Mouse (Mus musculus): ENCODE data around the gene Slx4ip.
A peak's percentile ranks its signal among the peaks of the same experiment; 100 is the strongest.

Gene Slx4ip

GRCm38 (mm10) chr2:136947500-136947899, 56.5 kb downstream of the Slx4ip start:
- DNase-seq (ENCODE audit: low spot score in 2 of 2), result no peak

- no peak for DNase-seq (ENCODE audit: low spot score in 2 of 2)
Measured at GRCm38 (mm10) chr2:136947937-136948336, 56.9 kb downstream of the Slx4ip start.

GRCm38 (mm10) chr2:136952238-136952637, 61.2 kb downstream of the Slx4ip start:
- DNase-seq (ENCODE audit: low spot score in 2 of 2), result no peak

- no peak for DNase-seq (ENCODE audit: low spot score in 2 of 2)
Measured at GRCm38 (mm10) chr2:136955726-136956571, 64.9 kb downstream of the Slx4ip start.

- no peak for DNase-seq (ENCODE audit: low spot score in 2 of 2)
Measured at GRCm38 (mm10) chr2:136958697-136959096, 67.7 kb downstream of the Slx4ip start.

- DNase-seq (ENCODE audit: low spot score in 2 of 2), result no peak
Measured at GRCm38 (mm10) chr2:136975774-136976173, 84.8 kb downstream of the Slx4ip start.

GRCm38 (mm10) chr2:136979056-136979772, 88.2 kb downstream of the Slx4ip start:
- DNase-seq (ENCODE audit: low spot score in 2 of 2), result no peak

- DNase-seq (ENCODE audit: low spot score in 2 of 2), result no peak
Measured at GRCm38 (mm10) chr2:136981062-136981879, 90.3 kb downstream of the Slx4ip start.

DNA sequence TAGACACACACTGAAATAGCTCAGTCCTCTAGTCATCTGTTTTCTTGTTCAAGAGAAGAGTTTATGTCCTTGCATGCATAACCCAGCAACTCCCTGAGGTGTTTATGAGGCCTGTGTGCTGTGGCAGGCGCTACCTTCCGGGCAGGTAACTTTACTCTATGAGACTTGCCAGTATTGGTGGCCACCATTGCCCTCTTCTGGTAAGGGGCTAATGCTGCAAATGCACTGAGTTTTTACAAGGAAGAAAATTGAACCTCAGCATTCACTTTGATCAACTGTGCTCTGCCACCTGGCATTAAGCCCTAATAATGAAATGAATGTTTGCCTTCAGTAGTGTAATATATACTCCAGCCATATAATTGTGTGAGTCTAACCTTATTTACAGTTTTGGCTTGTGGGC, 92.9 kb downstream of the Slx4ip start:
- no peak for DNase-seq (ENCODE audit: low spot score in 2 of 2)

DNA sequence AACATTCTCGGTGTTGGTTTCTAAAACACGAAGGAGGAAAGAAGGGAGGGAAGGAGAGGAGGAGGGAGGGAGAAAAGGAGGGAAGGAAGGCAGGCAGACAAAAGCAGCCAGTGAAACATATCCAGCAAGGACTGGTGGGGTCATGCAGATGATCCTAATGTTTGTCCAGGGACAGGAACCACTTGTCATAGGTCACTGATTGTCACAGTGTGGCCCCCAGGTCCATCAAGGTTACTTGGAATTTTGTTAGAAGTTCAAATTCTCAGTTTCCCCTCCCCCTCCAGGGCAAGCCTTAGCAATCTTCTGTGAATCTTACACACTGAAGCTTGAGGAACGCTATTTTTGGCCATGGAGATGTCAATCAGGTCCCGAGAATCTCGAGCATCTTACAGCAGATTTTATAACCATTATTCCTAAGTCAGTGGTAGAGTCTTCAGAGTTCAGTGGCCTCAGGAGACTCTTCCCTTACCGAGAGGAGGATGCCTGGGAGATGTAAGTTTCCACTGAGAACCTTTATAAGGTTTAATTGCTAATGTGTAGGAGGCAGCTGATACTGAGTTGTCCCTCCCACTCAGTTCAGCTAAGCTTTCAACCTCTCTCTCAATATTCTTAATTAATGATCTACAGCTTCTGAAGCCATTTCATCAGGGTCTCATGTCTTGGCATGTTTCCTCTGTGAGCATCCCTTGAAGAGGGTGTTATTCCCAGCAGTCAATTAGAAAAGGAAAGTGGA, 95.1 kb downstream of the Slx4ip start:
- no peak for DNase-seq (ENCODE audit: low spot score in 2 of 2)

DNA sequence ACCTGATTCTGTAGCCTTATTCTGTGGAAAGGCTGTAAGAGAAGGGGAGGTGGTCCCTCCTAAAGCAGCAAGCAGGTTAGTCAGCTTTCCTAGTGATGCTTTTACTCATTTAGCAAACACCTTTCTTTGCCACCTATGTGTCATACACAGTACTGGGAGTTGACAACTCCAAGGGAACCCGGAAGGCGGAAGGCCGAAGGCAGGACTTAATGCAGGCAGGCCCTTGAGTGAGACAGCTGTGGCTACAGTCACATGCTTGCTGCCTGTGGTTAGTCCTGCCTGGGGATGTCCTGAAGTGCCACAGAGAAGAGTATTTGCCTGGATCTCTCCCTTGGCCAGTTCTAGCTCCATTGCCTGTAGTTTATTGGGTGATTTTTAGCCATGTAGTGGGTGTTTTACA, 102.1 kb downstream of the Slx4ip start:
- DNase-seq (ENCODE audit: low spot score in 2 of 2), result no peak

DNA sequence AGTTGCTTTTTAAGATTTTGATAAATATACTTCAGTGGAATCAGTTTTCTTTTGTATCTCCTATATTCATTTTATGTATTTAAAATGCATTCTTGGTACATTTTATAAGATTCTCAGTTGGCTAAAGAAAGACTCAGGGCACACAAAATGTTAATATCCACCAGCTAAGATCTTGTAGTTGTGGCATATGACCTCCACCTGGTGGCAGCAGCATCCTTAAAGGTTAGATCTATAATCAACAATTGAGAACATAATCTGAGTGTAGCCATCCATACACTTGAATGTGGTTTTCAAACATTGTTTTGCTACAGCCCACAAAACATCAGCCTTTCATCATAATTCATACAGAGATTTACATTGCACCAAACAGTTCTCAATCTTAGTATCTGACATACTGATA, 106.1 kb downstream of the Slx4ip start:
- DNase-seq (ENCODE audit: low spot score in 2 of 2), result peak in 1 of 2 experiments; percentile 12

DNA sequence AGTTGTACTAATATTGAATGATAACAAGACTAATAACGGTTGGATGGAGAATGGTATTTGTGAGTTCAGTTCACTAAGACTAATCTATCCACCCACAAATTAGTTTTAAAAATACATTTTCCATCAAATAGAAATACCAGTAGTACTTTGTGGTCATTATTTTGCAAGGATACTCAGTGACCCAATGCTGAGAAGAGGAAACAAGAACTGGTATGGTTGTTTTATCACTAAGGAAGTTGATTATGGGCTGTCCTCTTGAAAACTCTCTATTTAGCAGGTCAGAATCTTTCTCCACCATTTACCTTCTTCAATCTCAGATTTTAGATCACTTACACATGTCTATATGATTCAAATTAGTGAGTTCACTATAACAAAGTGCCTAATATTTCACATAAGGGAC, 111.0 kb downstream of the Slx4ip start:
- no peak for DNase-seq (ENCODE audit: low spot score in 2 of 2)

DNA sequence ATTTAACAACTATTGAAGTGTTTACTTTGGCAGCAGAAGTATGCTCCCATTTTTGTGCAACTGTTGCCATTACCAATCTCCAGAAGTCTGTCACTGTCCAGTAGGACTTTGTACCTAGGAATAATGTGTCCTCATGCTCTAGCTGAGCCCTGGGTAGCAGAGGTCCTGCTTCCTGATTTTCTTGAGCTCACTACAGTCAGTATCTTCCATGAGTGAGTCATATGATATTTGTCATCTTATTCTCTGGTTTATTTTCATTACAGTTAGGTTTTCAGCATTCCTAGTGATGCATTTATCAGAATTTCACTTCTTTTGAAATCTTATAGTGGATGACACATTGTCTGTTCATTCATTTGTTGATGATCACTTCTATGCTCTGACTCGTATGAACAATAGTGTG, 115.6 kb downstream of the Slx4ip start:
- no peak for DNase-seq (ENCODE audit: low spot score in 2 of 2)

GRCm38 (mm10) chr2:137011980-137012379, 121.0 kb downstream of the Slx4ip start:
- DNase-seq (ENCODE audit: low spot score in 2 of 2), result no peak

DNA sequence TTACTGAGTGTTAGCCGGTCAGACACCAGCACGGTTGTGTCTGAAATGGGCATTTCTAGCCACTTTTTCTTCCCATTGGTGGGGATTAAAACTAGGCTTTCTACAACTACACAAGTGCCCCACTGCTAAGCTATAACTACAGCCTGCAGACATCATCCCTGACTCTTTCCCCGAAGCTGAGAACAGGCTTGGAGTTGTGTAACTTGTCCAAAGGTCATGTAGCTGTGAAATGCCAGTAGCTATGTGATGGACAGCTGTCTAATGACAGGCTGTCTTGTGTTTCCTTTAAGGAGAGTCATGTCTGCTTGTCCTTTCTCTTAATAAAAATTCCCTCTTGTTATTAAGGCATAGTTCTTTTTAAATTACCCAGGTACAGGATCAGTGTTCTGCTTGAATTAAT, 122.1 kb downstream of the Slx4ip start:
- no peak for DNase-seq (ENCODE audit: low spot score in 2 of 2)

DNA sequence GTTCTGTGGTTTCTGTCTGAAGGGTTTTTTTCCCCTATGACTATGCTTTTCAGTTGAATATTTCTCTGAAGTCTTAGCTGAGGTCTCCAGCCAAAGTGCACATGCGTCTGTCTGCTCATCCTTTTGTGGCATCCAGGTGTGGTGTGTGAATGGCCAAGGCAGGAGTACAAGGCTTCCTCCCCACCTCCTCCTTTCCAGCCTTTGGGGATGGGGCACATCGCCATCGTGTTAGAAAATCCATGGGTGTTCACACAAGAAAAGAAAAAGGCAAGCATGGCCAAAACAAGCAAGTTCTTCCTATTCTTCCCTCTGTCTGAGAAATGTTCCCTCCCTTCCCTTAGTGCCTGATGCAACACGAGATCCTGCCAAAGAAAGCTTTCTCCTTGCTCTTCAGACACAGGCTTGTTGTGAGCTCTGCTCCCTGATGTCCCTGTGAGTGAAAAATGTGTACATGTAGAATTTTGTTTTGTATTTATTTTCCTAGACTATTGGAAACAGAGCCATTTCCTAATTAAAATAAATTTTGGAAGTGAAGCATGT, 122.9 kb downstream of the Slx4ip start:
- no peak for DNase-seq (ENCODE audit: low spot score in 2 of 2)

- peak; percentile 7 to 14 for DNase-seq (ENCODE audit: low spot score in 2 of 2)
Measured at GRCm38 (mm10) chr2:137014423-137014822, 123.4 kb downstream of the Slx4ip start.

GRCm38 (mm10) chr2:137044122-137044521, 153.1 kb downstream of the Slx4ip start:
- no peak for DNase-seq (ENCODE audit: low spot score in 2 of 2)

- no peak for DNase-seq (ENCODE audit: low spot score in 2 of 2)
Measured at GRCm38 (mm10) chr2:137049367-137049766, 158.3 kb downstream of the Slx4ip start.

- no peak for DNase-seq (ENCODE audit: low spot score in 2 of 2)
Measured at GRCm38 (mm10) chr2:137049906-137050305, 158.9 kb downstream of the Slx4ip start.
